Mouse (Mus musculus): ENCODE results near the gene Sugp1. TPM values are rescaled to one million over a fixed set of nuclear protein-coding genes. Genes with fewer than 3 reads are reported as not detected.
"Not testable (repeated sequence)": the region's sequence is repeated elsewhere in the genome, so short reads cannot be mapped to it uniquely, and the experiment has no call there.

Gene Sugp1
- polyA plus RNA-seq, 1 experiment from 2014 or later: 37.0 TPM

- POLR2A ChIA-PET: no interaction called here
- in situ Hi-C loops (cut with MboI; ENCODE audit: low pct_unique_long_range_greater_than_20kb): no loop called here
- no peak for TF ChIP-seq CTCF (IDR thresholded peaks at IDR 0.05)
- CTCF ChIA-PET: interaction anchor here (1.0 to 7.0 kb wide), 4 partner anchors 9 to 81 kb away, joined by 3 to 88 read pairs (median 6); no protein-coding TSS in a partner anchor
- no peak for ATAC-seq
- no peaks in the 10 kb centered on the region for H3K27me3 ChIP-seq
- DNase-seq (ENCODE audit: low read depth, low spot score): no peak
Measured at GRCm38 (mm10) chr8:70003204-70003657, 39.4 kb upstream of the Sugp1 start.

GRCm38 (mm10) chr8:70004345-70004744 lies 38.3 kb upstream of the Sugp1 start:
- ATAC-seq (no peak), DNase-seq (ENCODE audit: low read depth, low spot score) (no peak)
- no peaks in the 10 kb centered on the region for H3K27me3 ChIP-seq
- ChIA-PET POLR2A (no interaction called here), CTCF (interaction anchor here (7.0 kb wide), 1 partner anchor 83 kb away, joined by 88 read pairs; no protein-coding TSS in a partner anchor)
- TF ChIP-seq CTCF (IDR thresholded peaks at IDR 0.05): no peak
- in situ Hi-C loops (cut with MboI; ENCODE audit: low pct_unique_long_range_greater_than_20kb): no loop called here

GRCm38 (mm10) chr8:70005178-70005577 lies 37.4 kb upstream of the Sugp1 start:
- ChIA-PET POLR2A (no interaction called here), CTCF (no interaction called here)
- no peak for TF ChIP-seq CTCF (IDR thresholded peaks at IDR 0.05)
- DNase-seq (ENCODE audit: low read depth, low spot score) (no peak), ATAC-seq (no peak)
- in situ Hi-C loops (cut with MboI; ENCODE audit: low pct_unique_long_range_greater_than_20kb): no loop called here
- H3K27me3 ChIP-seq: no peaks in the 10 kb centered on the region

- DNase-seq (ENCODE audit: low read depth, low spot score); H3K27me3 ChIP-seq; ATAC-seq; POLR2A ChIA-PET; in situ Hi-C loops (cut with MboI; ENCODE audit: low pct_unique_long_range_greater_than_20kb): not testable (repeated sequence)
- CTCF ChIA-PET: interaction anchor here (0.9 kb wide), 1 partner anchor 9 kb away, joined by 3 read pairs; no protein-coding TSS in a partner anchor
Measured at GRCm38 (mm10) chr8:70010796-70011195, 31.8 kb upstream of the Sugp1 start.

GRCm38 (mm10) chr8:70012350-70012749 lies 30.3 kb upstream of the Sugp1 start:
- no peak for DNase-seq (ENCODE audit: low read depth, low spot score)

GRCm38 (mm10) chr8:70012763-70013162 lies 29.9 kb upstream of the Sugp1 start:
- no peak for TF ChIP-seq CTCF (IDR thresholded peaks at IDR 0.05)
- DNase-seq (ENCODE audit: low read depth, low spot score): no peak
- POLR2A ChIA-PET: no interaction called here
- H3K27me3 ChIP-seq: no peaks in the 10 kb centered on the region
- in situ Hi-C loops (cut with MboI; ENCODE audit: low pct_unique_long_range_greater_than_20kb): no loop called here
- no peak for ATAC-seq
- CTCF ChIA-PET: interaction anchor here (1.4 kb wide), 1 partner anchor 10 kb away, joined by 3 read pairs; no protein-coding TSS in a partner anchor

More at GRCm38 (mm10) chr8:70012350-70012749, 30.3 kb upstream of the Sugp1 start:
- no peaks in the 10 kb centered on the region for H3K27me3 ChIP-seq
- ChIA-PET POLR2A (no interaction called here), CTCF (interaction anchor here (1.4 kb wide), 1 partner anchor 10 kb away, joined by 3 read pairs; no protein-coding TSS in a partner anchor)
- ATAC-seq: no peak
- TF ChIP-seq CTCF (IDR thresholded peaks at IDR 0.05): no peak
- in situ Hi-C loops (cut with MboI; ENCODE audit: low pct_unique_long_range_greater_than_20kb): no loop called here

GRCm38 (mm10) chr8:70015017-70015416 lies 27.6 kb upstream of the Sugp1 start:
- DNase-seq (ENCODE audit: low read depth, low spot score) (no peak), ATAC-seq (no peak)
- in situ Hi-C loops (cut with MboI; ENCODE audit: low pct_unique_long_range_greater_than_20kb): no loop called here
- ChIA-PET POLR2A (no interaction called here), CTCF (interaction anchor here (1.0 kb wide), 1 partner anchor 14 kb away, joined by 4 read pairs; no protein-coding TSS in a partner anchor)
- TF ChIP-seq CTCF (IDR thresholded peaks at IDR 0.05): no peak
- H3K27me3 ChIP-seq: no peaks in the 10 kb centered on the region

- ATAC-seq: no peak
- no peaks in the 10 kb centered on the region for H3K27me3 ChIP-seq
- POLR2A ChIA-PET: interaction anchor here (0.5 kb wide), 1 partner anchor 21 kb away, joined by 4 read pairs; no protein-coding TSS in a partner anchor
- no peak for DNase-seq (ENCODE audit: low read depth, low spot score)
- CTCF ChIA-PET: no interaction called here
- no peak for TF ChIP-seq CTCF (IDR thresholded peaks at IDR 0.05)
- in situ Hi-C loops (cut with MboI; ENCODE audit: low pct_unique_long_range_greater_than_20kb): no loop called here
Measured at GRCm38 (mm10) chr8:70023596-70023995, 19.0 kb upstream of the Sugp1 start.

- H3K27me3 ChIP-seq: no peaks in the 10 kb centered on the region
- POLR2A ChIA-PET: no interaction called here
- in situ Hi-C loops (cut with MboI; ENCODE audit: low pct_unique_long_range_greater_than_20kb): no loop called here
- no peak for ATAC-seq
- CTCF ChIA-PET: interaction anchor here (1.3 kb wide), 1 partner anchor 9 kb away, joined by 4 read pairs; no protein-coding TSS in a partner anchor
- no peak for TF ChIP-seq CTCF (IDR thresholded peaks at IDR 0.05)
- no peak for DNase-seq (ENCODE audit: low read depth, low spot score)
Measured at GRCm38 (mm10) chr8:70026151-70026550, 16.5 kb upstream of the Sugp1 start.

GRCm38 (mm10) chr8:70030255-70030654 lies 12.4 kb upstream of the Sugp1 start:
- H3K27me3 ChIP-seq: no peaks in the 10 kb centered on the region
- in situ Hi-C loops (cut with MboI; ENCODE audit: low pct_unique_long_range_greater_than_20kb): no loop called here
- TF ChIP-seq CTCF (IDR thresholded peaks at IDR 0.05): no peak
- ATAC-seq (no peak), DNase-seq (ENCODE audit: low read depth, low spot score) (no peak)
- ChIA-PET POLR2A (interaction anchor here (0.9 kb wide), 1 partner anchor 13 kb away, joined by 4 read pairs; no protein-coding TSS in a partner anchor), CTCF (interaction anchor here (0.8 to 1.4 kb wide), 2 partner anchors 83 to 111 kb away, joined by 3 to 4 read pairs; no protein-coding TSS in a partner anchor)

- H3K27me3 ChIP-seq: no peaks in the 10 kb centered on the region
- in situ Hi-C loops (cut with MboI; ENCODE audit: low pct_unique_long_range_greater_than_20kb): no loop called here
- ChIA-PET CTCF (no interaction called here), POLR2A (interaction anchor here (0.5 kb wide), 1 partner anchor 738 kb away, joined by 3 read pairs; the partner anchor contains the start of gene Pik3r2)
- TF ChIP-seq CTCF (IDR thresholded peaks at IDR 0.05): no peak
- ATAC-seq: no peak
- no peak for DNase-seq (ENCODE audit: low read depth, low spot score)
Measured at GRCm38 (mm10) chr8:70037994-70038393, 4.6 kb upstream of the Sugp1 start.
